Mouse (Mus musculus): ENCODE measurements around the gene Catsper4.
A peak's percentile ranks its signal among the peaks of the same experiment; 100 is the strongest.

Catsper4 gene

DNA sequence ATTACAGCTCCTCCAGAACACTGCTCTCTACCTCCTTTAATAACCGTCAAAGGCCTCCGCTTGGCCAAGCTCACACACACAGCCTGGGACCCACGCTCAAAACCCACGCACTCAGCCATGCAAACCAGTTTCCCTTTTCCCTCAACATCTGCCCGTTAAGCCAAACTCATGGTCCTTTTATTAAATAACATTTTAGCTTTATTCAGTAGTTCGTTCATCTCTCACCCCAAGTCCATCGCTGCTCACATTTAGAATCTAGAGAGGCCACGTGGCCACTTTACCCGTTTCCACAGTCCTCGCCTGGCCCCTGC is 23.7 kb upstream of the Catsper4 start:
- no peak for DNase-seq (ENCODE audit: low read depth, low spot score)

GRCm38 (mm10) chr4:134250116-134250929 is 23.1 kb upstream of the Catsper4 start:
- peak; percentile 25 for DNase-seq (ENCODE audit: low read depth, low spot score)

GRCm38 (mm10) chr4:134249651-134250050 is 22.5 kb upstream of the Catsper4 start:
- peak; percentile 59 for DNase-seq (ENCODE audit: low read depth, low spot score)

DNA sequence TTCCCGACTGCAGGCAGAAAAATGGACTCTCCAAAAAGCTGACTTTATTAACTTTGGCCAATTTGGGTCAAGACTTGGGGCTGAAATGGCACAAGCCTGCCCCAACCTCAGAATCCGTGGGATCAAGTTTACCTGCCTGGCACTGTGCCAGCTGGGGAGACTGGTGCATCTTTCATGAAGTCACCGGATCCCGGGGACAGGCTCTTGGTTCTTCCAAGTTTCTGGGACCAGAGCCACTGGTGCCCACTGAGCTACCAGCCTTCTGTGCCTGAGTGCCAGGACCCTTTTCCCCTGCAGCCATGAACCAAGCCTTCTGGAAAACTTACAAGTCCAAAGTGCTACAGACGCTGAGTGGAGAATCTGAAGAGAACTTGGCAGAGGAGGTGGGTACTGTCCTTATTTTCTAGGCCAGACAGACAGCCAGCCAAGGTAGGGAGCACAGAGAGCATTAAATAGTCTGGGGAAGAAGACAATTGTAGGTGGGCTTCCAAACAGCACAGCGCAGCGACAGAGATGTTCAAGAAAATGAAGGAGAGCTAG is 19.6 kb upstream of the Catsper4 start, which contains the start of gene Gm30191:
Gene Gm30191, plus strand, starts transcription at position 217 of the 540 bp plus-strand sequence.
- DNase-seq (ENCODE audit: low read depth, low spot score): no peak

DNA sequence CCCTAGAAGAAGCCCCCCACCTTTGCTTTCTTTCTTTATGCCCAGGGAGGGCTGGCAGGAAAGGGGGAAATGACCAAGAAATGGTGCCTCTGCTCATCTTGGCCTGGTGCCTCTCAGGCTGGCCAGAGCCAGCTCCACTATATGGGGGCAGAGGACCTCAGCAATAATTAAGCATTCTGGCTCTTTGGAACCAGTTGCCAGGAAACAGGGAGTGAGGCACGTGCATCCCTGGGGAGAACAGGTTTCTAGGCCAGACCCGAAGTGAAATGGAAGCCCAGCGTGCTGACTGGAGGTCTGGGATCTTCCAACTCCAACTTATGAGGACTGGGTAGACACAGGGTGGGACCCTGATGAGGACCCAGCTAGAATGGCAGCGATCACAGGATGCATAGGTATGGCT is 19.1 kb upstream of the Catsper4 start:
- peak; percentile 63 for DNase-seq (ENCODE audit: low read depth, low spot score)

GRCm38 (mm10) chr4:134245148-134245843 is 18.1 kb upstream of the Catsper4 start, which contains the start of gene Zfp593:
TSS of gene Zfp593 (minus strand) at chr4:134245592.
- DNase-seq (ENCODE audit: low read depth, low spot score): peak; percentile 94

DNA sequence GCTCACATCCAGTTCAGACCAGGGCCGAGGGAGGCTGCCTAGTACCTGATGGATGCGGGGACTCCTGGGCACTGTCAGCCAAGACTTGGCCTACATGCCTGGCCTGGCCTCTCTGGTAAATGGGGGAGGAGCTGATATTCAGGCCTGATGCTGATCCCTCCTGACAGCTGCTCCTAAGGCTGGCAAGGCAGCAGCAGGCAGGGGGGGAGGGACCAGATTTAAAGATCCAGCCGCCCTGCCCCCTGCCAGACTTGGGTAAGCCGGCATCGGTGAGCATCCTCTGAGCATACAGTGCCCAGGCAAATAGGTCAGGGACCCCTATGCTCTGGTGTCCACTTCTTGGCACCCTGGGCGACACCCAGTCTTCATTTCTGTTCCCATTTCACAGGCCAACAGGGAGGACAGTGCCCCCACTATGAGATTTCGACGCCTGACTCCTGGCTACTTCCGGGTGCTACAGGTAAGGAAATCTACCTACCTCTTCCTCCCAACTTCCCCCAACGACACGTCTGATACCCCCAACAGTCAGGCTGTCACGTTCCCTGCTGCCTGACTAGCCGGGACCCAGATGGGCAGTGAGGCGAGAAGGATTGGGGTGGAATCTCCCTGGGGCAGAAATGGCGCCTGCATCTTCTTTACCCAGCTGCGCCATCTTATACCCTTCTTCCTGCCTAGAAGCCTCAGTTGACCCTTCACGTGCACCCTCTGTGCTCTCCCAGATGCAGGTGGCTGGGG is 16.5 kb upstream of the Catsper4 start, which contains the start of gene E130218I03Rik:
Gene E130218I03Rik, plus strand, starts transcription at position 147 of the 735 bp plus-strand sequence.
- no peak for DNase-seq (ENCODE audit: low read depth, low spot score)

- no peak for DNase-seq (ENCODE audit: low read depth, low spot score)
Measured at GRCm38 (mm10) chr4:134238686-134239085, 11.5 kb upstream of the Catsper4 start.

- DNase-seq (ENCODE audit: low read depth, low spot score): peak; percentile 23
Measured at GRCm38 (mm10) chr4:134238279-134238651, 11.1 kb upstream of the Catsper4 start, which contains the start of gene Cnksr1. TSS of gene Cnksr1 (minus strand) at chr4:134238399.

GRCm38 (mm10) chr4:134237582-134238278 is 10.5 kb upstream of the Catsper4 start:
- no peak for DNase-seq (ENCODE audit: low read depth, low spot score)

GRCm38 (mm10) chr4:134234876-134235275 is 7.7 kb upstream of the Catsper4 start:
- DNase-seq (ENCODE audit: low read depth, low spot score): no peak

- no peak for DNase-seq (ENCODE audit: low read depth, low spot score)
Measured at GRCm38 (mm10) chr4:134230431-134230830, 3.2 kb upstream of the Catsper4 start.

GRCm38 (mm10) chr4:134222793-134223600 is 4.2 kb downstream of the Catsper4 start:
- no peak for DNase-seq (ENCODE audit: low read depth, low spot score)

DNA sequence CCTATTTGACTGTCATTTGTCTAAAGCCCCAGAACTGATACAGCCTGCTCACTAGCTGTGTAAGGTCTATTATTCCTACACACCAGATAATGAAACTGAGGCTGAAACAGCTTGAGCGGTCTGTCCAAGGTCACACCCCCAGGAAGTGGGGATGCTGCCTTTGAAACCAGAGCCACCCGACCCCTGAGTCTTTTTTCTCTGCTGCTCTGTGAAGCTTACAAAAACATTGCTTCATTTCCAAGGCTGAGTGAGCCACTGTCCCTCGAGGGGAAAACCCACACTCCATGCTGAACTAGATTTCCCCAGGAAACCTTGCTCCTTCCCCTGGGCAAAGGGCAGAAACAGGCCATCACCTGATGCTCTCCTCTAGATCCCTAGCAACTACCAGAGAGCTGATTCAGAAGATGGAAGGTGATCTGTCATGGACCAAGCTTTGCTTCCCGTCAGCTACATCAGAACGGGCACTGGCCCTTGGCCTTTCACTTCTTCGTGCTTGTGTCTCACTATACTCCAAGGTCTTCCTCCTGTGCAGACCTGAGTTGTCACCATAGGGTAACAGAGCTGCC is 20.6 kb downstream of the Catsper4 start:
- no peak for DNase-seq (ENCODE audit: low read depth, low spot score)

GRCm38 (mm10) chr4:134203340-134203896 is 23.8 kb downstream of the Catsper4 start:
- no peak for DNase-seq (ENCODE audit: low read depth, low spot score)

GRCm38 (mm10) chr4:134202904-134203303 is 24.3 kb downstream of the Catsper4 start, which contains the start of gene Gm7534:
TSS of gene Gm7534 (minus strand) at chr4:134203004.
- DNase-seq (ENCODE audit: low read depth, low spot score): no peak

- DNase-seq (ENCODE audit: low read depth, low spot score): peak; percentile 64
Measured at GRCm38 (mm10) chr4:134199371-134199770, 27.8 kb downstream of the Catsper4 start.

DNA sequence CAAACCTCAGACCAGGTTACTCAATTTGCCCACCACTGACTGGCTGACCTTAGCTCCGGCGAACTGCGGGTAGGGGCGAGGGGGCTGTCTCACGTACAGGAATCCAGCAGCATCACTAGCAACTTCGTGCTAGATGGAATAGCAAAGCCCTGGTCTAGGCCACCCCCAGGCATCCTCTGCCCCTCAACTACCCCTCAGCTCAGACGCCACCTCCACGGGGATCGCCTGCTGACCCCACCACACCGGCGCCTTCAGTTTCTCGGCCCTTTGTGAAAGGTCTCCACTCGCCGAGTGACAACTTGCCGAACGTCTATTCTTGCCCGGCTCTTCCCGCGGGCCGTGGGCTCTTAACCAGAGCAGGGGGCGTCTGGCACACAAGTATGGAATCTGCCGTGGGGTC is 40.9 kb downstream of the Catsper4 start:
- DNase-seq (ENCODE audit: low read depth, low spot score): no peak

GRCm38 (mm10) chr4:134185569-134185968 is 41.6 kb downstream of the Catsper4 start:
- DNase-seq (ENCODE audit: low read depth, low spot score): no peak

GRCm38 (mm10) chr4:134183711-134184110 is 43.5 kb downstream of the Catsper4 start:
- DNase-seq (ENCODE audit: low read depth, low spot score): no peak
